Mouse (Mus musculus) brain, embryonic 14.5 days (tissue): ENCODE measurements around the gene Ctnnal1. TPM values are rescaled to one million over a fixed set of nuclear protein-coding genes. Genes with fewer than 3 reads are reported as not detected.
A peak's percentile ranks its signal among the peaks of the same experiment; 100 is the strongest.

Experiments used
- DNase-seq: peaks from one replicate; pipeline ENCODE4 v3.0.0-alpha.2; 2011; ENCODE audit warnings: low read depth
- CTCF ChIP-seq: fragments of 200-500 bp; IDR thresholded peaks from 2 replicates; pipeline ENCODE4 v1.5.1; 2012; ENCODE audit warnings: inconsistent platforms, mild to moderate bottlenecking, moderate library complexity, borderline replicate concordance; ENCODE audit not compliant: insufficient read depth, insufficient read length; ENCODE audit errors: extremely low read depth
- POLR2A ChIP-seq: fragments of 200-500 bp; IDR thresholded peaks from 2 replicates; pipeline ENCODE4 v1.6.1; 2012; ENCODE audit warnings: mild to moderate bottlenecking, inconsistent platforms, borderline replicate concordance; ENCODE audit not compliant: poor library complexity, insufficient read depth, insufficient read length, severe bottlenecking; ENCODE audit errors: extremely low read depth
- polyA plus RNA-seq: library from polyadenylated mRNA; depleted of rRNA; stranded (reverse); fragments of >200 nt; gene quantifications from 2 replicates; pipeline ENCODE4 v1.2.3, GENCODE M21; 2012; rRNA removed

Ctnnal1 gene
- 17.7 and 22.2 TPM in 2 replicates for polyA plus RNA-seq

- peak; percentile 76 for TF ChIP-seq POLR2A
- TF ChIP-seq CTCF = no peak
- DNase-seq = peak; percentile 91
Measured at GRCm38 (mm10) chr4:56865003-56865511, at the start of gene Ctnnal1. Gene Ctnnal1 (minus strand): TSS chr4:56865188.

- no peak for DNase-seq
- TF ChIP-seq POLR2A (no peak), CTCF (no peak)
Measured at GRCm38 (mm10) chr4:56914761-56915160, 49.8 kb upstream of the Ctnnal1 start.

- no peak for DNase-seq
Measured at GRCm38 (mm10) chr4:56914338-56914737, 49.4 kb upstream of the Ctnnal1 start.

GRCm38 (mm10) chr4:56912382-56913001 lies 47.5 kb upstream of the Ctnnal1 start:
- TF ChIP-seq CTCF (no peak), POLR2A (no peak)
- no peak for DNase-seq

More at GRCm38 (mm10) chr4:56914338-56914737, 49.4 kb upstream of the Ctnnal1 start:
- TF ChIP-seq CTCF (no peak), POLR2A (no peak)

GRCm38 (mm10) chr4:56909568-56909967 lies 44.6 kb upstream of the Ctnnal1 start:
- TF ChIP-seq POLR2A (no peak), CTCF (no peak)
- no peak for DNase-seq

- no peak for DNase-seq
- TF ChIP-seq POLR2A = no peak
- TF ChIP-seq CTCF = no peak
Measured at GRCm38 (mm10) chr4:56907671-56908070, 42.7 kb upstream of the Ctnnal1 start.

- TF ChIP-seq CTCF (no peak), POLR2A (no peak)
- no peak for DNase-seq
Measured at GRCm38 (mm10) chr4:56906926-56907325, 41.9 kb upstream of the Ctnnal1 start.

GRCm38 (mm10) chr4:56905507-56905906 lies 40.5 kb upstream of the Ctnnal1 start:
- TF ChIP-seq POLR2A (no peak), CTCF (no peak)
- DNase-seq = no peak

- DNase-seq = no peak
- TF ChIP-seq CTCF (0 out of 2 replicates have a peak, but pooled peaks have one; percentile 7), POLR2A (no peak)
Measured at GRCm38 (mm10) chr4:56901671-56902070, 36.7 kb upstream of the Ctnnal1 start.

- no peak for TF ChIP-seq CTCF
- no peak for TF ChIP-seq POLR2A
- no peak for DNase-seq
Measured at GRCm38 (mm10) chr4:56899216-56899615, 34.2 kb upstream of the Ctnnal1 start.

GRCm38 (mm10) chr4:56897511-56897910 lies 32.5 kb upstream of the Ctnnal1 start:
- TF ChIP-seq POLR2A = no peak
- no peak for TF ChIP-seq CTCF

GRCm38 (mm10) chr4:56894196-56894595 lies 29.2 kb upstream of the Ctnnal1 start:
- TF ChIP-seq POLR2A (no peak), CTCF (no peak)

More at GRCm38 (mm10) chr4:56897511-56897910, 32.5 kb upstream of the Ctnnal1 start:
- DNase-seq = no peak

More at GRCm38 (mm10) chr4:56894196-56894595, 29.2 kb upstream of the Ctnnal1 start:
- no peak for DNase-seq
